Mouse (Mus musculus) heart, adult 8-10 months (tissue): ENCODE results near the gene Mrps6. TPM values are rescaled to one million over a fixed set of nuclear protein-coding genes. Genes with fewer than 3 reads are reported as not detected.
A peak's percentile ranks its signal among the peaks of the same experiment; 100 is the strongest.

Source experiments
- DNase-seq: peaks from one replicate; pipeline ENCODE4 v3.0.0; 2022; ENCODE audit warnings: low spot score
- total RNA-seq, 4 experiments: library from RNA; stranded (reverse); gene quantifications; 2 replicates each; pipeline ENCODE4 v1.2.4; 2022

The Mrps6 gene
- total RNA-seq: 10 to 100 TPM; 57.6 to 68.6 (median 66.3) TPM

DNA sequence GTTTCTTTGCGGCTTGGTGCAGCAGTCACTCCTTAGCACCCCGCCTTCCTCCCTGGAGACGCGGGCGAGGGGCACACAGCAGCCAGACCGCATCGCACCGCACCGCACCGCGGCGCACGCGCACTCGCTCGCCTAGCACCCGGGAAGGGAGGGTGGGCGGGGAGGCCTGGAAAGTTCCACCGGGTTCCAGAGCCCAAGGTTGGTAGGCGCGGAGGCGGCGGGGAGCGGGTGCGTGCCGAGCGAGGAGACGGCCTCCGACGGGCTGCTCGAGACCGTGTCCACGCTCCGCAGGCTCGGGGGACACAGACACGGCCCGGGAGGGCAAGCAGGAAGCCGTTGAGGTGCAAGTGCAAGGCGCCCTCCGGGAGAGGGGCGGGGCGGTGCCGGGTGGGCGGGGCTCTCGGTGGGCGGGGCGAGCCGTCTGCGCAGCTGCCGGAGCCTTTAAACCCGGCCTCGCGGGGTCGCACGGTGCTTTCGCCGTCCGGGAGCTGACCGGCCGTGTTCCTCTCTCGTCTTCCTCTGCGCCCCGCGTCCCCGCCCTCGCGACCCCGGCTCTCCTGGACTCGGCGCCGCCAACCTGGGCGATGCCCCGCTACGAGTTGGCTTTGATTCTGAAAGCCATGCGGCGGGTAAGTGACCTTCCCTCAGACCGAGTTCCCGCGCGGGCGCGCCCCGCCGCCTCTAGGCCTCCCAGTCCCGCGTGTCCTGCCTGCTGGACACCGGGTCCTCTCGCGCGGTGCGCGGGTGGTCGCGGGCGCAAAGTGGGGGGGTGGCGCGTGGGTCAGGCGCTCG, at the start of gene Mrps6, which contains the start of the genes Gm49711 and Slc5a3:
TSS of gene Mrps6 (plus strand) at position 419 of the 792 bp plus-strand sequence.
TSS of gene Gm49711 (plus strand) at position 465 of the 792 bp plus-strand sequence.
TSS of gene Slc5a3 (plus strand) at position 471 of the 792 bp plus-strand sequence.
- peak; percentile 82 for DNase-seq

DNA sequence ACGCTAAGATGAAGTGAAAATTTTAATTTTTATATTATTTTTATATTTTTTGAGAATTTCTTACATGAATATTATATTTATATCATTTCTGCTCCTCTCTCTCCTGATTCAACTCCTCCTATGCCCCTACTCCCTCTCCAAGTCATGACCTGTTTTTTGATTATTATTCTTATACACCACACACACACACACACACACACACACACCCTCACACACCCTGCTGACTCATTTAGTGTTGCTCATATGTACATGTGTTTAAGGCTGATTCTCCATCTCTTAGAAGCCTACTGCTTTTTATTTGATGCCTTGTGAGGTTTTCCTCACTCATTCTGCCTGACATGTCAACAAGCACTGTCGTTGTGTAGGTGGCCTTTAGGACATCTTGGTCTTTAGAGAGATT, 48.5 kb upstream of the Mrps6 start:
- no peak for DNase-seq

DNA sequence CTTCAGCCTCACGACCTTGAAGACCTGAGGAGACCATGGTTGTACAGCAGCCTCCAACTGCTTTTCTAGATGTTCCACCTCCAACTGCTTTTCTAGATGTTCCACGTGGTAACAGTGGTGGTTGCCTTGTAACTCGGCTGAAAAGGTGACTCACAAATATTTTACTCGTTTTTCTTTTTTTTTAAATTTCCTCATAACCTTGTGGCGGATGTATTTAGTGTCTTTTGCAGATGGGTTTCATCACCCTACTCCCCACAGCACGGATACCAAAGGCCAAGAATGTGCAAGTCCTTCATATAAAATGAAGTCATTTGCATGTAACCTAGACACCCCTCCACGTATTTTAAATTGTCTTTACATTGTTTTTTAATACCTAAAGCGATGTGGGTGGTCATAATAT, 41.3 kb upstream of the Mrps6 start:
- DNase-seq: no peak

DNA sequence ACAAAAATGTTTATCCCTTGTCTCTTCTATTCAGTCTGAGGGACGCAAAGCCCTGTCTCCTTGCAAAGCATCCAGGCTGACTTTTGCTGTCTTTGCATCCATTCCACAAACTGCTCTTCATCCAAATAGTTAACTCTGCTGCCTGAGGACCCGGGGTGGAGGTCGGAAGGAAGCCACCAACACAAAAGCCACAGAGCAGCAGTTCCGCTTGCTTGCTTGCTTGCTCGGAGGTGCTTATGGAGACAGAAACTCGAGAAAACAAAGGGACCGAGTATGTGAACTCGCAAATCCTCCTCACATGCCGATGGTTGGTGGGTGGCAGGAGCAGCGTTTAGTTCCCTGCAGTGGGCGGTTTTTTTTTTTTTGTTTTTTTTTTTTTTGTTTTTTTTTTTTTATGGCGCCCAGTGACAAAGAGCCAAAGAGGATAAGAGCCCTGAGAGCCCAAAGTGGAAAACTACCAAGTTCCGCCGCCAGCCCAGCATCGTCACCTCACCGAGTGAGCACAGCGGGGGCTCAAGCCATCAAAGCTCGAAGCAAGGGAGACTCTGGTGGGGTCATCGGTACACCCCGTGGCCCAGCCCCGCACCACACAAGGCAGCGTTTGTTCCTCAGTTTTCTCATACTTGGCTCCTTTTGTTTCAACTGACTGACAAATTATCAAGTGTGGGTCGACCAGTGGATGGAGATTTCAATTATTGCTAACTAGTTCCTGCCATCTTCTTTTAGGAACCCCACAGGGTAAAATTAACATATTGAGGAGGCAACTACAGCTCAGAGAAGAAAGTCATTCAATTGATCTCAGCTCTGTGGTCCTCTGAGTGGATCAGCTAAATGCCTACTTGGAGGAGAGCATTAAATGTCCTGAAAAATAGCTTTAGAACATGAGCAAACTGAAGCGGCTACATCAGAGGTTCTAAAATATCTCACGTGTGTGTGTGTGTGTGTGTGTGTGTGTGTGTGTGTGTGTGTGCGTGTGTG, 38.6 kb upstream of the Mrps6 start:
- DNase-seq: peak; percentile 32

DNA sequence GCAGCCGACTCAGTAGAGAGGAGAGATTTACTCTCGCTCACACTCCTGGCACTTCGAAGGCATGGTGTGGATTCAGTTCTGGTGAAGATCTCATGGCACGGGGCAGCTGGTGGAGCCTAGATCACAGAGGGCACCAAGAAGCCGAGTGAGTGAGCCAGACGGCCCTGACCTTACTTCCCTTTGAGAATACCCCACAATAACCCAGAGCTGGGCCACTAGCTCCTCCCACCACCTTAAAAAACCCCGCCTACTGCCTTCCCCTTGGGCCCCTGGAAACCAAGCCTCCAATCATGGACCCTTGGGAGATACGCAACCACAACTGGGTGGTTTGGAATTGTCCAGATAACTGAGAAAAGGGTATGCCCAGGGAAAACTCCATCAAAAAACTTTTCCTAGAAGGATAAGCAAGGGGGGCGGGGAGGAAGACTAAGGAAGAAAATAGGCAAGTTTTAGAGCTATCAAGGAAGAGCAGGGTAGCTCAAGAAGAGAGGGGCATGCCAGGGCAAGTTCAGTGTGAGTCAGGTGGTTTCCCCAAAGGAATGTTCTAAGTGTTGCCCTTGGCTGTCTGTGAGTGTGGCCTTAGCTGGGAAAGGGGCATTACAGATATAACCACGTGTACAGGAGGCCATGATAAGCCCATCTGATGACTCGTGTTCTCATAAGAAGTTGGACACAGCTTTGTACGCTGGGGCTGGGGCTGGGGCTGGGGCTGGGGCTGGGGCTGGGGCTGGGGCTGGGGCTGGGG, 36.2 kb upstream of the Mrps6 start:
- no peak for DNase-seq

DNA sequence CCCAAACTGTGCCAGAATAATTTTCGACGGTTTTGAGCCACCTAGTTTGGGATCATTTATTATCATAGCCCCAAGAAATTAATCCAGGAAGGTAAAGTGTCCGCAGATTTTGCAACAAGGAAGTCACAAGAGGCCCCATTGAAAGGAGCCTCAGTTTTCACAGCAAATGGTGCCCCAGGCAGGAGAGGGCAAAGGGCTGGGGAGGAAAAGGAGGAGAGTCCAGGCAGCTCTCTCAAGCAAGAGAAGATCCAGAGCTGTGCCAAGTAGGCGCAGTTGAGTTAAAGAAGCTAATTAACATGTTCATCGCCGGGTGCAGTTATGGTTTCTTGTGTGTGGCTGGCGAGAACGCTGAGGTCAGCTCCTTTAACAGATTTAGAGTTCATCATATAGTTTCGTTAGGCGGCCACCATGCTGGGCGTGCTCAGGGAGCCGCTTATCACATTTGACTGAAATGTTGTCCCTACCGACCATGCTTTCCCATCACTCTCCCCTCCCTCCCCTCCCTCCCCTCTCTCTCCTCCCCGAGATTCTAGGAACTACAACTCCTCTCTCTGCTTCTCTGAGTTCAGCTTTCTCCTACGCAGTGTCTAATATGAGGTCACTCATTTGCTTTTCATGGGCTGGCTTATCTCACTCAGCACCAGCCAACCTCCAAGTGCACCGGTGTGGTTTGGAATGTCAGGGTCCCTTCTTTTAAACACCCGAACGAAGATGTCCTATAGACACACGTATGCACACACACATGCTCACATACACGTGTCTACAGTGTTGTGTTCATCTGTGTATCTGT, 35.4 kb upstream of the Mrps6 start:
- DNase-seq: no peak

DNA sequence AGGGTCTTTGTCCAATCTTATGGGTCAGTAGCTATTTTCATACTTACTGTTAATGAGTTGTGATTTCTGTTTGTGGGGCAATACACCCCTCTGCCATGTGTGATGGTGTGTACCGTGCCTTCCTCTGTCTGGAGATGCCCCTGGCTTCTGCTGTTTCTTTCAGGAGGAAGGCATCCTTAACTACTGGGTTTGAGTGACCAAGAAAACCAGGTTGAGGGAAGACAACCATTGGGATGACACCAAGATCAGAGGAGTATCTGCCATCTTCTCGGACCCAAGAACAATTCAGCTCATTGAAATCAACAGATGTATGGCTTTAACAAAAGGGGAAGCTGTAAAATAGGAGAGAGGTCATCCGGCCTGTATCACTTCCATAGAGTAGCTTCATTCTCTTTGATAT, 24.8 kb upstream of the Mrps6 start:
- no peak for DNase-seq

DNA sequence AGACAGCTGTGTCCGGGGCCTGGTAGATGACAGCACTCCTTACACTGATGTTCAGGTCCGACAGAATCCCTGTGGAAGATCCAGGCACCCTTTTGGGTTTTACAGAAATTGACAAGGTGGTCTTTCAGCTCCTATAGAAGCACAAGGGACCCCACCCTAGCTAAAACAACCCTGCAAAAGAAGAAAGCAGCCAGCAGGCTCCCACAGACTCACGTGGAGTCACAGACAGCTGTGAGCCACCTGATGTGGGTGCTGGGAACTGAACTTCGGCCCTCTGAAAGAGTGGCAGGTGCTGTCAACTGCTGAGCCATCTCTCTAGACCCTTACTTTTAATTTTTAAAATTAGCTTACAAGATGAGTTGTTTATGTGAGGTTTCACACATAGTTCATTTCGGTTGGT, 23.4 kb upstream of the Mrps6 start:
- no peak for DNase-seq

DNA sequence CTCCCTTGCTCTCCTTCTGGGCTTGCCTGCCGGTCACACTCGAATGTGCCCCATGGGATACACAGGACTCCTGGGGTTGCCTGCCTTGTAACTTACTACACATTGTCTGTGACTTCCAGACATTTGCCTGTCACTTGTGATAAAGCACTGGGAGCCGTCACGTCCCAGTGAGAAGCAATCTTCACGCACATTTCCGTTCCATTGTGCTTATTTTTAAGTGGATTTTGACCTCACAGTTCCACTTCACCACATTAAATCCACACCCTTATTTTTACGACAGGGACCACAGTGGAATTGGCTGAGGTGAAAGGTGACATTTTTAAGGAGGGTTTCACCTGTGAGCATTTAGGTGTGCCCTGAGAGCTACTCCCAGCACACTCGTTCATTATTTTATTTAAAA, 21.4 kb upstream of the Mrps6 start:
- no peak for DNase-seq

DNA sequence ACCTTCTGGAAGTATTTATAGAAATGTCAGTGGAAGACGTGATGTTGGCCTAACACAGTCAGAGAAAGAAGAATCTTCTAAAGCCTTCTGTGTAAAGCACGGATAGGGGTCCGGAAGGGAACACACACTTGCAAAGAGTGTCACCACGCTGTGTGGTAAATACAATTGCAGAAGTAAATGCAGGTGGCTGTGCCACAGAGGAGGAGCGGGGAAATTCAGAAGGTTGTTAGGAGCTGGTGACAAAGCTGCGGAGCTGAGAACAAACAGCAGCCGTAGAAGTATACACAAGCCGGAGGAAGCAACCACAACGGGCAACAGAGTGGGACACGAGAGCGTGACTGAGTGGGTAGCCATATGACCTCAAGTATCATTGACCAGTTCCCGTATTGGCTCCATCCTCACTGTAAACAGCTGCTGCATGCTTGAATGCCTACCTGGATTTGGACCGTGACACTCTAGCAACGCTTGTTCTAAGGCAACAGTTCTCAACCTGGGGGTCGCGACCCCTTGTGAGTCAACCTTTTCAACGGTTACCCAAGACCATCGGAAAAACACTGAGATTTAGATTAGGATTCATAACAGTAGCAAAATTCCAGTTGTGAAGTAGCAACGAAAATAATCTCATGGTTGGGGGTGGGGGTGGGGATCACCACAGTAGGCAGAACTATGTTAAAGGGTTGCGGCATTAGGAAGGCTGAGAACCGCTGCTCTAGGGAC, 20.0 kb upstream of the Mrps6 start:
- DNase-seq: no peak

DNA sequence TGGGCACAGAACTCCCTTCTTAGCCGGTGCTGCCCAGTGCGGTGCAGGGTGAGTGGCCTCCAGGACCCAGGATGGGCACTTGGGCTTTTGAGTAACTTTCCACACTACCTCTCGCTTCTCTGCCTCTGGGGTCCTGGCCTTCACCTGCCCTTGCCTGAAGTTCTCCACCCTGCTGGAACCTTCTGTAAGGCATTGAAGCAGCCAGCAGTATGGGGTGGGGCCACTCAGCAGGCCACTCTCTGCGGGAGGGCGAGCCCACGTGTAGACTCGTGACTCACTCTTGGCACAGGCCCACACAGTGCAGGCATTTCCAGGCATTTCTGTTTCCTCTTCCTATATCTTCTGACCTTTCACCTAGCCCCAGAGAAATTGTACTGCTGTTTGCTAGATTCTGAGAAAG, 18.6 kb upstream of the Mrps6 start:
- no peak for DNase-seq

DNA sequence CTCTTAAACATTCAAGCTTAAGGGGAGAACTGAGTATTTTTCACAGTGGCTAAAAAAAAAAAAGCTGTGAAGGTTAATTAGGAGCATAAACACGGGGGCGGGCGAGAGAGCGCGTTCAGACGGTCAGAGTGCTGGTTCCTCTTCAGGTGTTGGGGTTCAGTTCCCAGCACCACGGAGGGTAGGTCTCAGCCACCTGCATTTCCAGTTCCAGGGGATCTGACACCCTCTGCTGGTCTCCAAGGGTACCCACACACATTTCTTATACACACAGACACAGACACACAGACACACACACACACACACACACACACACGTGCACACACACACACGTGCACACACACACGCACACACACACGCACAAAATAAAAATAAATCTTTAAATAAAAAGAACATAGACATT, 18.1 kb upstream of the Mrps6 start:
- no peak for DNase-seq

DNA sequence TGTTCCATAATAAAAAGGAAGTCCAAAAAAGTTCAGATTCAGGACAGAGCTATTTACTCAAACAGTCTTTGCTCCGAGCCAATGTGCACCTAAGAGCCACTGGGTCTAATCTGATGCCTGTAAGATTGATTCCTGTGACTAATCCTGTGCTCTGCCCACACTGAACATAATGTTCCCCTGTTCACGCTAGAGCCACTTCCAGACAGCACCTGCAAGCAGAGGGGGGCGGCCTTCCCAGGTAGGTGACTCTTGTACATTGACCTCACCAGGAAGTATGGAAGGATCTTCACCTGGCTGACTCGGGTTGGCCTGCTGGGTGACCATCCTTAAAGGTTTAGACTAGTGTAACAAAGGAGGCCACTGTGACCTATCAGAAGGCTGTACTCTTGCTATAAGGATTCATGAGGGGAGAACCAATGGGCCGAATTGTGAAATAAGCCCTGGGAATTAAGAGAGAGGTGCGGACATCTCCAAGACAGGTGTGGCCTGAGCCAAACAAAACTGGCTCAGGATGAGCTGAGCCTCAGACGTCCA, 6.2 kb upstream of the Mrps6 start:
- no peak for DNase-seq

DNA sequence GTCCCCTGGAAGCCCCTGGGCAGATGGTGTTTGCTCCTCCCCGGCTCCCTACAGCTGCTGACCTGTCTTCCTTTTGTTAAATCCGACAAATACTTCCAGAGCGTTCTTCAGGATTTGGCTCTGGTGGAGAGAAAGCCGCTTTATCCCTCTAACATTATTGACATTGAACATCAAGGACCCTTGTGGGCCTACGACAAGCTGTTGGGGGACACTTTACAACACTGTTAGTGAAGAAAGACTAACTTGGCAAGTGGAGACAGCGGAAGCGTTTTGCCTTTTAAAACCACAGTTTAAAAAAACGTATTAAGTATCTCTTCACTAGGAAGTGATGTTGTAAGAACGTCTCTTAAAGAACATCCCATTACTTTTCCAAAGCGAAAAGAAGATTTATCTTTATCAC, 5.5 kb upstream of the Mrps6 start:
- no peak for DNase-seq

DNA sequence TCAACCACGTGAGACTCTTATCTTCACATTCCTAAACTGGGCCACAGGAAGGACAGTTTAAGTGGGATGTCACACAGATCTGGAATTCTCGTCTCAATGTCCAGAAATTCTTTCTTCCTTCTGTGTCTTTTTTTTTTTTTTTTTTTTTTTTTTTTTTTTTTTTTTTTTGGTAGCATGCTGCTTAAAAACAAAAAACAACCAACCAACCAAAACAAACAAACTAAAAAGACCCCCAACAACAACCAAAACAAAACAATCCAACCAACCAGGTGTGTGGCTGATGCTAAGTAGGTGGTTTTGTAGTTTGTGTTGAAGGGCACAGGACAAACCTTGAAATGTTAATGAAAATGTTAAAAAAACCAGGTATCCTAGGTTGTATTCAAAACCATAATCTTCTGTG, 1.4 kb upstream of the Mrps6 start:
- no peak for DNase-seq

DNA sequence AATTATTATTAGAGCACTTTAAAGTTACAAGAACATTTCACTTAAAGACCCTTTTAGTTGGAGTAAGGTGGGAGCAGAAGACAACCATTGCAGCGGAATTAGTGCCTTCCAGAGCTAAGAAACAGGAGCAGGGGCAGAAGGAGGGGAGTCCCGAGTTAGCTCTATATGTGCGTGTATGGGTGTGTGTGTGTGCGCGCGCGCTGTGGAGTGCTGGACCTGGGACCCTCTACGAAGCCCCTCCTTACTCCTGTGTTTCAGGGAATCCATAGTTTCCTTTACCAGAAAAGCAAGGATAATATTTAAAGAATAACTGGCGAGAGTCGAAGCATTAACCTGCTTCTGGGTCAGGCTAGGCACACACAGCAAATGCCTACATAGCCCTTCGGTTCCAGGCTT, 616 bp upstream of the Mrps6 start:
- peak; percentile 15 for DNase-seq

DNA sequence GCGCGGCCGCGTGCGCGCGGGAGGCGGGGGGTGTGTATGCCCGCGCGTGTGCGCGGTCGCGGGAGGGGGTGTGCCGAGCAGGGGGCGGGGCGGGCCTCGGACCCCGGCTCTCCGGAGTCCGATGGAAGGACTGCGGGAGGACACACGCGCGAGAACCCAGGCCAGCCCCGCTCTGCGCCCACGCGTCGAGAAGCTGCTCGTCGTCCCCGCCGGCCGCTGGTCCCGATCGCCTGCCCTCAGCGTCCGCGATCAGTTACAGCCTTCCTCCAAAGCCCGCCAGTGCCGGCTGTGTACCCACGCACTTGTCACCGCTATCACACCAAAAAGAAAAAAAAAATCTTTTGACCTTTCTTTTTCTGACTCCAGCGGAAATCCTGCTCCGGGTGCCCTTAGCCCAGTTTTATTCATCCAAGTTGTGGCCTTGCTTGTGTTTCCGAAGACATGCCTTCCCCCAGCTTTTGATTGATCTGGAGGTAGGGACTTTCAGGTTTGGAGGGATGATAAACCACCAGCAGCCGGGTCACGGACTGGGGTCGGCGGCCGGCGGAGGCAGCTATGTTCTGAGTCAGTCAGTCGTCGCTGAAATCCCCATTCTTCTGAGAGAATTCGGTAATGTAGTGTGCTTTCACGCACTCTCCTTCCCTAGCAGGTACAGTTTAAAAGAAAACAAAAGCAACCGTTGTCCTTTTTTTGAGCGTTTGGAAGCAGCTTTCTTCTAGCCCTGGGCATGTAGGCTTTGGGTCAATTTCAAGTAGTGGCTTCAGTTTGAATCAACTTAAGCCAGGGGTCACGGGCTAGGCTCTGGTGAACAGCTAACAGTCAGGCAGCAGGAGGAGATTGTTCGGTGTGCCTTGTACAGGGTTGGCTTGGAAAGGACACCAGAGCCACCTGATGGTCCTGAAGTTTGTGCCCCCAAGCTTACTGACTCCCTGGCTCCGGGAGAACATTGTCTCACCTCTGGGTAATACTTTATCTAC, 862 bp downstream of the Mrps6 start:
- no peak for DNase-seq

DNA sequence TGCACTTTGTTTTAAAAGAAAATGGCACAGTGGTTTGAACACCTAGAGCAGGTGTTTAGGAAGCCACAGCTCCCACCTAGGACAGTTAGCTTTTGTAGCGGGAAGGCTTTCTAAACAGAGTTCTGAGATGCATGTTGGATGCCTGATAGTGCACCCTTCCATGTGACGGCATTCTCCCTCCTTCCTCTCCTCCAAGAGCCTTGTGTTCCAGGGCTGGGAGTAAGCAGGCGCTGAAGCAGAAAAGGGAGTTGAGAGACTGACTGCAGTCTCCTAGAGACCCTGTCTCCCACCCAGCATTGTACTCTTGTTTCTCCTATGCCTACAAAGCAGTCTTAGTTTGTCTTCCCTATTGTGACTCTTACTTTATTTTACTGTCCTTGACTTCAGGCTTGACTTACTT, 2.1 kb downstream of the Mrps6 start:
- no peak for DNase-seq

DNA sequence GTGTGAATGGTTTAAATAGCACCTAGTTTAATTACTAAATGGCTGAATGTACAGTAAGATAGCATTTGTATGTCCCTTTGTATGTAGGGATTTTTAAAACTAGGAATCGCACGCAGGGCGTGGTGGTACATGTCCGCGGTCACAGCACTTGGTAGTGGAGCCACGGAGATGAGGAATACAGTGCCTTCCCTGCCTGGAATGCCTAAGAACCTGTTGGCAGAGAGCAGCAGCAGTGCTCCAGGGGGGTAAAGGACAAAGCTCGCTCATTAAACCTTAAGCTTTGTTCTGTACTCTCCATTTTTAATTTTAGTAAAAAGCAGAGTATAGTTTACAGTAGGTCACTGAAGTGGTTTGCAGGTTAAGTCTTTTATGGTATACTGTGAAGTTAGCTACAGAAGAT, 3.5 kb downstream of the Mrps6 start:
- no peak for DNase-seq
